Mouse (Mus musculus) left cerebral cortex, postnatal 36 days (tissue): Measurements from ENCODE around the gene Esrra. TPM values are rescaled to one million over a fixed set of nuclear protein-coding genes. Genes with fewer than 3 reads are reported as not detected.
A peak's percentile ranks its signal among the peaks of the same experiment; 100 is the strongest.

ENCODE experiments used
- DNase-seq, 2 experiments: peaks; one replicate each; pipeline ENCODE4 v3.0.0; 2021 to 2022; ENCODE audit warnings: low spot score in 2 of 2, mixed read lengths in 1 of 2
- intact Hi-C: fragments of 180-260 bp; cut with DNase I; formaldehyde crosslinking; loops from one replicate; pipeline ENCODE4 v1.15.1; 2025
- total RNA-seq, 2 experiments: library from RNA; stranded (reverse); gene quantifications; 2 replicates each; pipeline ENCODE4 v1.2.3; 2021

Gene Esrra
- total RNA-seq, 2 experiments from 2014 or later, result 60.6 to 66.4 TPM

DNA sequence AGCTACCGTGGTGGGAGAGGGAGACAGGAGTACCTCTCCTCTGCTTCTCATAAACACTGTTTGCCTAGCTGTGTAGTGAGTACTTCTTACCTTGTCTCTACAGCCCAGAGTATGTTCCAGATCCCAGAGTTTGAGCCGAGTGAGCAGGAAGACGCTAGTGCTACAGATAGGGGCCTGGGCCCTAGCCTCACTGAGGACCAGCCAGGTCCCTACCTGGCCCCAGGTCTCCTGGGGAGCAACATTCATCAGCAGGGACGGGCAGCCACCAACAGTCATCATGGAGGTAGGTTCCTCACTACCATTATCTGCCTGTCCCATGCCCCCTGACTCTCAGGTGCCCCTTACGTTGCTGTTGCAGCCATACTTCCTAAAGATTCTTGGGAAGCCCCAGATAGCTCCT is 21.2 kb upstream of the Esrra start:
- no peak for DNase-seq
- intact Hi-C loops, result loop anchor here (10.0 kb wide), 1 partner anchor 698 kb away; the partner anchor contains the start of gene Atg2a

DNA sequence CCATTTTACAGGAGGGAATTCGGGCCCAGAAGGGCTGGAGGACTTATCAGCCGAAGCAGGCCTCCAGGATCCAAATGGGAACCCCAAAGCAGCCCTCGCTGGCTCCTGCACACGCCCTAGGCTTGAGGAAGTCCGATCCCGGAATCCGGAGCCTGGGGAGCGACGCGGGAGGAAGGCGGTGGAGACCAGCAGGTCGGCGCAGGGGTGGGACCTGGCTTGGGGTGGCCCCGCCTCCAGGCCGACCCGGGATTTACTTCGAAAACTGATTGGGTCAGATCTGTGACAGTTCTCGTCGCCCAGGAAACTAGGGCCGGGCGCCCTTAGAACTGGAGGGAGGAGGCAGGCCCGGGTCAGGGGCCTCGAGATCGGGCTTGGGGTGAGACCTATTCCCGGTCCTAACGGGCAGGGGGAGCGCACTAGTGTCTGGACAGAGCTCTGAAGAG is 20.7 kb upstream of the Esrra start, which contains the start of gene Gpr137:
Gpr137 (minus strand) TSS at position 232 of the 443 bp plus-strand sequence.
- intact Hi-C loops, result loop anchor here (10.0 kb wide), 1 partner anchor 697 kb away; the partner anchor contains the start of gene Atg2a
- DNase-seq, result peak; percentile 91 to 92

DNA sequence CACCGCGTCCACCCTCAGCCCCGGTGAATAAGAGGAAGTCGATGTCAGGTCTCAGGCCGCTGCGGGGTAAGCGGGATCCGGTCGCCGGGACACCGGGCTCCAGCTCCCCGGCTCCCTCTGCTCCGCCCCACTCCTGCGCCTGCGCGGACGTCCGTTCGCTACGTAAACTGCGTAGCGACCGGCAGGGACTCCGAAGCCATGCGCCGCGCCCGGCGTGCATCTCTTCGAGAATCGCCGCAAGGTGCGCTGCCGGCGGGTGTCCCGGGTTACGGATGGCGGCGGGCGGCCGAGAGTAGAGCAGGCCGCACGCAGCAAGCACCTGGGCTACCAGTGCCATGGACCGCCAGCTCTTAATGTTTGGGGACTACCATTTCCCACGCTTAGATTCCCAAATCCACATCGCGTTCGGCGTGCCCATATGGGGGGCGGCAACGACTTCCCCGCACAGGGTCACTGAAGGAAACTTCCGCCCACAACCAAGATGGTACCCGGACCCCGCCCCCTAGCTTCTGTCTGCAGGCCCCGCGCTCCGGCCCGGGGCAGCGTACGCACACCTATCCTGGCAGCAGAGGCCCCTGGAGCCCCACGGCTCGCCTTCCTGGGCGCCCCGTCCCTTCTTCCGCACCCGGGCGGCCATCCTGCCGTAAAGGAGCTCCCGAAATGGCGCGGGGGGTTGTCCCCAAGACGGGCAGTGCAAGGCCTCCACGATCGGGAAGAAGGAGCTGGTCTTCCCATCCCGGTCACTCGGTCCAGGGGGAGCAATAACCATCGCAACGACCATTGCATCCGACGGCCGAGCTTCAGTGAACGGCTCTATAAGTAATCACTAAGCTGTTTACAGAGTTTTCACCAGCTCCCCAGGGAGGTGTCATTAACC is 20.0 kb upstream of the Esrra start, which contains the start of gene Bad:
Bad (plus strand) TSS at position 490 of the 877 bp plus-strand sequence.
- intact Hi-C loops, result loop anchor here (1.0 to 10.0 kb wide), 2 partner anchors 20 to 697 kb away; partner anchors contain the start of genes Atg2a and Esrra
- DNase-seq, result peak; percentile 95 to 96

DNA sequence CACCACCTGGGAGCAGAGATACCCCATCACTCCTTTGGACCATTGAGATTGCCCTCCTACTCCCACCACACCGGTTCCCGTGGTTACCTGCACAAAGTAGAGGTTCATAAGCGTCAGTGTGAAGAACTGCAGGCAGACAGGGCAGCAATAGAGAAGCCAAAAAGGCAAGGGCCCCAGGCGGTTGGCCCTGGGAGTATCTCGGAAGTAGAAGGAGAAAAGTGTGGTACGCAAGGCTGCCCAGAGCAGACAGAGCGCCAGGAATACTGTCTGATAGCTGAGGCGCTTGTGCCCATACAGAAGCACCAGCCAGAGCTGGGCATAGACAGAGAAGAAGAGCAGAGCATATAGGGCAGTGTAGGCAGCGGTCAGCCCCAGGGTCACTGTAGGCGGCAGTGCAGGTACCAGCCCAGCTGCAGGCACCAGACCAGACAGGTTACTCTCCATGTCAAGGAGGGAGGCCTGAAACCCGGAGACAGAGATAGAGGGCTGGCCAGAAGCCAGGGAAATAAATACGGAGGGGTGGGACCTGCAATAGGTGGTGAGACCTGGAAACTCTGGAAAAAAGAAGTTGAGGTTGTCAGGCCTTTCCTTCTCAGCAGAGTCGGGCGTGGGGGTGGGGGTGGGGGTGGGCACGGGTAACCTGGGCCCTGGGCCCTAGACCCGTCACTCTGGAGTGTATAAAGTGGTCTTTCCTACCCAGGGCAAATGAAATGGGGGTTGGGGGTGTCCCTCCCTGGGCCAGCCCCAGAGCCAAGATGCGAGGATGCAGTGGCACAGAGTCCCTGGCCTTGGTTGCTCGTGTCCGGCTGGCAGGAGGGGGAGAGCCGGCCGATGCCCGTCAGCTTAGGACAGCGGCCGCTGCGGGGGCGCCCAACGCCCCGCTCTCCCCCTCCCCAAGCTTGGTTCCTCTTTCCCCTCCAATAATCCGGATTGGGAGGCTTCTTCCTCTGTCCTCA is 19.1 kb upstream of the Esrra start:
- no peak for DNase-seq
- intact Hi-C loops, result loop anchor here (1.0 to 10.0 kb wide), 2 partner anchors 19 to 696 kb away; partner anchors contain the start of genes Atg2a and Esrra

DNA sequence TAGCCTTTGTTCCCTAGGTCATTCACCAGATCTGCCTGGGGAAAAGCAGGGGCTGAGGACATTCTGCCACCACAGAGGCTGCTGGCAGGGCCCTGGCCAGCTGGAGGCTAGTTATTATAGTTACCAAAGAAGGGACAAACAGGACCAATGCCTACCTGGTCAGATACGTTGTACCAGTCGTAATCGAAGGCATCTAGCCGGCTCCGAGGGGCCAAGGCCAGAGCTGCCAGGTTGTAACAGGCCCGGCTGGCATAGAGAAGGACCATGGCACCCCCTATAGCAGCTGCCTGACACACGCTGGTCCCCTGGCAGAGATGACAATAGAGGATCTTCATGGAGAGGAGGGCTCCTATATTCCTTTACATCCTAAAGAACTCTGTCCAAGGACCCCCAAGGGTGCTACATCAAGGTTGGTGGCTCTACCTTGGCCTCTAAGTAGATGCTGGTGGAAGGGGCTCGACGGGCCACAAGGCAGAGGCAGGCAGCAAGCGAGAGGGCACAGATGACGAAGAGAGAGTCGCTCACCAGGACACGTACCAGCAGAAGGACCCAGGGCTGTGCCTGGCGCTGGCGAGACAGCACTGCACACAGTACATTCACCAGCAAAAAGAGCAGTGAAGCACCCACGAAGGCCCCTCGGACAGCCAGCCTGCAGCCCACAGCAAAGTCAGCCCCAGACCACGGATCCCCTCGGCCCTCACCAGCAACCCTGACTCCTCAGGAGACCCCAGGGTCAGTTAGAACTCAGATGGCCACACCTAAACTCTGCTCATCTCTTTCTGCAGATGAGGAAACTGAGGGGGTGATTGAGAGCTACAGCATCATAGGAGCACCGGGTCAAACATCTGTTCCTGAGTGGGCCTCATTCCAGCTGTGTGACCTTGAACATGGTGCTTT is 17.7 kb upstream of the Esrra start:
- intact Hi-C loops, result loop anchor here (10.0 kb wide), 2 partner anchors 445 to 695 kb away; partner anchors contain the start of gene Atg2a
- no peak for DNase-seq

DNA sequence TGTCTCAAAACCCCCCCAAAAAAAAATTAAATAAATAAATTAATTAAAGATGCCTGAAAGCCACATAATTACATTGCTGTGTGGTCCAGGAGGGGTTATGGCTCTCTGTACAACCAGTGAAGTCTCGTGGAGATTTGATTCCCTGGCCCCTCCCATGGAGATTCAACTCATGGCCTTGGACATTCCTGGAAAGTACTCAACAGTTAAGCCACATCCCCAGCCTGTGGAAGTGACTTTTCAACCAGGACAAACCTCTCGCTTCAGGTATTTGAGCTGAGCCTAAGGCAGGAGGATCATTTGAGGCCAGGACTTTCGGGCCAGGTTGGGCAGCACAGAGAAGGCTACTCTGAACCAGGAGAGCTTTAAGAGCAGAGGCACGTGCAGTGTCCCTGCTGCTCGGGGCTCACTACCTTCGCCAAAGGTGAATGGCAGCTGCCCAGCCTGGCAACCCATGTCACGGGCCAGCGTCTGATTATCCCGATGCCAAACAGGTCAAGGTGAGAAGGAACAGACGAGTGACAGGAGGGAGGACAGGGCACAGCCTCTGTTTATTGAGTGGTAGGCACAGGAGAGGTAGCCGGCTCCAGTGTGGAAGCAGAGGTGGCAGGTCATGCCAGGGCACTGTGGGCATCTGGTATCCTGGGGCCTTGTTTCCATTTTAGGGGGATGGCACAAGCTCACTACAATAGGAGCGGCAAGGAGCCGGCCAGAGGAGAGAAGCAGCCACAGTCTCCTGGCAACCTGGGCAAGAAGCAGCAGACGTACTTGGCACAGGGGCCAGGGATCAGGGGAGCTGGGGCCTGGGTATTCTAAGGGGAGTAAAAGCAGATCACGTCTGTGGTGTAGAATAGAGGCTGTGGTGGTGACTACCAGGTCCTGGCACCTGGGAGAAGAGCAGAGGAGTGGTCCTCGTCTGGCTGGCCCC is 16.2 kb upstream of the Esrra start:
- no peak for DNase-seq
- intact Hi-C loops, result loop anchor here (10.0 kb wide), 1 partner anchor 443 kb away; no protein-coding TSS in a partner anchor

DNA sequence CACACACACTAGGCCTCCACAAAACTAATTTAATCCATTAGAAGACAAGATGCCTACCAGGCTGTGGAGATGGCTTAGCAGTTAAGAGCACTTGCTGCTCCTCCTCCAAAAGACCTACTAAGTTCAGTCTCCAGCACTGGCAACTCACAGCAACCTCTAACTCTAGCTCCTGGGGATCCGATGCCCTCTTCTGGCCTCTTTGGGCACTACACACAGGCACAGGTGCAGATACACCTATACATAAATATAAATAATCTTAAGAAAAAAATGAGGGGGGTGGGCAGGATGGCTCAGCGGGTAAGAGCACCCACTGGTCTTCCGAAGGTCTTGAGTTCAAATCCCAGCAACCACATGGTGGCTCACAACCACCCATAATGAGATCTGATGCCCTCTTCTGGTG is 14.7 kb upstream of the Esrra start:
- intact Hi-C loops, result loop anchor here (10.0 kb wide), 1 partner anchor 441 kb away; no protein-coding TSS in a partner anchor
- no peak for DNase-seq

DNA sequence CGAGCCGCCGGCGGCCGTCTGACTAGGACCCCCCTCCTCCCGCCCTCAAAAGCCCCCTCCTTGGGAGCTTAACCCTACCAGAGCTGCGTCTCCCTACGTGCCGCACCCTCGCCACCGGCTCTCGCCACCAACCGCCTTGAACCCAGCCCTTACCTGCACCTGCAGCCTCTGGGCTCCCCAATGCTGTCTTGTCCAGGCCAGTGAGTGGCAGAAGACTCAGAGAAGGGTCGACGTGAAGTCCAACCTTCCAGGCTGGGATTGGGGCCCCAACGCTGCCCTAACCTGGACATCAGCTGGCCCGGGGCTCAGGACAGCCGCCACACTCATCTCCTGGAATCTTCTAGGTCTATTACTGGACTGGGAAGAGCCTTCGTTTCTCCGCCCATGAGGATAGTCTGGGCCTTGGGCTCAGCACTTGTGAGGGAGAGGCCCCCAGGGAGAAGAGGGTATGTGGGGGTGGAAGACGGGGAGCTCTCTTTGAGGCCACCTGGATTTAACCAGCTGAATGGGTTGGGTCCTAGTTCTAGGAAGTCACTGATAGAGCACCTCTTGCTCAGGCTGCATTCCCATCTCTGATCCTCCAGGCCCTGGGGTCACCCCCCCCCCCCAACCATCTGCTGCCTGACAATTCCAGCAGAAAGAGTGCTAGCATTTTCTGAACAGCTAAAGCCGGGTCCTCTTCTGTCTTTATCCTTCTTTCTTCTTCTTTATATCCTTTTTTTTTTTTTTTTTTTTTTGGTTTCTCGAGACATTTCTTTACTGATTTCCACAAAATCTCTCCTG is 12.8 kb upstream of the Esrra start, which contains the start of gene Kcnk4:
Kcnk4 (minus strand) TSS at position 321 of the 783 bp plus-strand sequence.
- DNase-seq, result no peak

DNA sequence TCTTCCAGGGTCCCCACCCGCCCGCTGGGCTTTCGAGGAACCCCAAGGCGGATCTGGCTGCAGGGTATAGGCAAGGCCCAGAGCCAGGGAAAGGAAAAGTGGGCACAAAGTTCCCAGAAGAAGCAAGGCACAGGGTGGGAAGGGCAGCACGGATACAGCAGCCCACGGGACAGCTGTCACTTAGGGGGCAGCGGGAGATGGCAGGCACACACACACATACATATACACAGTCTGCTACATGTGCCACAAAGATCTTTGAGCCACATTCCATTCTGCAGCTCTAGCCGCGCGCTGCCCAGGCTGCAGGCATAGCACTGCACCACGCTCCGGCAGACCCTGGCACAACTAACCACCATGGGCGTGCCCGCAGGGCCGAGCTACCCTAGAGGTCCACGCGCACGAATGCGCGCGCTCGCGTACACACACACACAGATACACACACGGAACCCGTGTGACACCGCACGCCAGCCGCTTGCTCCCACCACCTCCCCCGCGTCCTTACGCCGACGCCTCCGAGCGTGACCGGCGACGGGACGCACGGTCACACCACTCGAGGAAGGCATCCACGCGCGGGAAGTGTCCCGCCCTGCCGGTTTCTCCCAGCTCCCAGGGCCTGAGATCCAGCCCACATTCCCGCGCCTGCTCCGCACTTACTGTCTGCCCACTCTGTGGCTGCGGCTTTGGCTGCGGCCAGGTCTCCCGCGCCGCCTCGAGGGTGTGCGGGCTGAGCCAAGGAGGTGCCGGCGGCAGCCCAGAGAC is 12.0 kb upstream of the Esrra start:
- intact Hi-C loops, result loop anchor here (5.0 to 10.0 kb wide), 2 partner anchors 439 to 511 kb away; no protein-coding TSS in a partner anchor
- peak; percentile 73 to 79 for DNase-seq

More for the DNA sequence above, 12.8 kb upstream of the Esrra start, which contains the start of gene Kcnk4:
- intact Hi-C loops, result loop anchor here (5.0 to 10.0 kb wide), 2 partner anchors 440 to 512 kb away; no protein-coding TSS in a partner anchor

DNA sequence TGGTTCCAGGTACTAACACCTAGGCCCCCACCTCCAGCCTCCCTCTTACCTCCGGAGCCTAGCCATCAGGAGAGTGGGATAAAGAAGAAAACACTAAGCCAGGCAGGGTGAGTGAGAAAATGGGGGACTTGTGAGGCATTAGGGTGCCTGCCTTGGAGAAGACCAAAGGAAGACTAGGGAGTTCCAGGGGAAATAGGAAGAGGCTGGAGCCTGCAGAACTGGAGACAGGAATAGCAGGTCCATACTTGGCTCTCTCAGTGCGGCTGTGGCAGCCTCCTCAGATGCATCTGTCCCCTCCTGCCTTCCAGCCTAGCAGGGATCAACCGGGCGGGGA is 11.5 kb upstream of the Esrra start:
- DNase-seq, result peak in 1 of 2 experiments; percentile 78
- intact Hi-C loops, result loop anchor here (5.0 to 10.0 kb wide), 2 partner anchors 438 to 511 kb away; no protein-coding TSS in a partner anchor

DNA sequence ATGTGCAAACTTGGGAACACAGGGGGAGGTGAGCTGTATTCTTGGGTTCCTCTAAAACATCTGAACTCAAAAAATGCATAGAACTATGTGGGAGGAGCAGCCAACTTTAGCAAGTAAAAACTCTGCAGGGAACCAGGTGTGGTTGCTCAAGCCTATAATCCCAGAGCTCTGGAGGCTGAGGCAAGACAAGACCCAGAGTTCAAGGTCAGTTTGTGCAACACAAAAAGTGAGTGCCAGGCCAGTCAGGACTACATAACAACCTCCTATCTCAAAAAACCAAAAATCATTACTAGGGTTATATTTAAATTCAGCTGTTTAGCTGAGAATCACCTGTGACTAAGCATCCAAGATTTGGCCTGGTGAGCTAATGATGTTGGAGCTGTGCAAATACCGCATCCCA is 10.4 kb upstream of the Esrra start:
- intact Hi-C loops, result loop anchor here (5.0 to 10.0 kb wide), 2 partner anchors 437 to 510 kb away; no protein-coding TSS in a partner anchor

DNA sequence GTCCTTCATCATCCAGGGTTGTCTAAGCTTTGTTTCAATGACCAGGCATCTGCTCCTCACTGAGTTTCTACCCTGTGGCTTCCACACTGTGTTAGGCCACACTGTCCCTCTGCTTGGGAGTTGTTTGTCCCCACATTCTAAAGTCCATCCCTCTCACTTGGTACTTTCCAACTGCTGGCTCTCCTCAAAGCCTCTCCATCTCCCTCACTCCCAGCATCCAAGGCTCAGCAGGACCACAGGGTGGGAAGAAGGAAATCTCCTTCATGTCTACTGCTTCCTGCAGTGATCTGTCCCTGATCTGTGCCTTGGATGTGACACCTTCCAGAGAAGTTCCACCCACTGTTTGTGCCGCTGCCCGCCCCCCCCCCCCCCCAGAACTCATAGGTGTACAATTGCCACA is 9.4 kb upstream of the Esrra start:
- intact Hi-C loops, result loop anchor here (5.0 to 10.0 kb wide), 2 partner anchors 436 to 509 kb away; no protein-coding TSS in a partner anchor
- no peak for DNase-seq

More for the DNA sequence above, 10.4 kb upstream of the Esrra start:
- no peak for DNase-seq

DNA sequence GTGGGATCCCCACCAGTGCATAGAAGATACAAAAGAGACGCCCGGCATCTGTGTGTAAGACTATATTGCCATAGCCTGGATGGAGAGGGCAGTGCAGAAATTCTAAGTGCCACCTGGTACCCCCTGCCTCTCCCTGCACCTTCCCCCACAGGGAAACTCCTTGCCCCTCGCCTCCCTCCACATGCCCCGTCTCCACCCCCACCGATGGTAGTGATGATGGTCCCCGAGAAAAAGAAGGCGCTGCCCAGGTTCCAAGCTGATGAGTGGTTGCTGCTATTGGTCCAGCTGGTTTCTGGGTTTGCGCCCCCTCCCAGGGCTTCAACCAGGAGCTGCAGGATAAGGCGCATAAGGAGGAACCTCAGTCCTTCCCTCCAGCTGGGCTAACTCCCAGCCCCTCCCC is 6.5 kb upstream of the Esrra start:
- DNase-seq, result no peak
- intact Hi-C loops, result loop anchor here (10.0 kb wide), 1 partner anchor 97 kb away; no protein-coding TSS in a partner anchor

DNA sequence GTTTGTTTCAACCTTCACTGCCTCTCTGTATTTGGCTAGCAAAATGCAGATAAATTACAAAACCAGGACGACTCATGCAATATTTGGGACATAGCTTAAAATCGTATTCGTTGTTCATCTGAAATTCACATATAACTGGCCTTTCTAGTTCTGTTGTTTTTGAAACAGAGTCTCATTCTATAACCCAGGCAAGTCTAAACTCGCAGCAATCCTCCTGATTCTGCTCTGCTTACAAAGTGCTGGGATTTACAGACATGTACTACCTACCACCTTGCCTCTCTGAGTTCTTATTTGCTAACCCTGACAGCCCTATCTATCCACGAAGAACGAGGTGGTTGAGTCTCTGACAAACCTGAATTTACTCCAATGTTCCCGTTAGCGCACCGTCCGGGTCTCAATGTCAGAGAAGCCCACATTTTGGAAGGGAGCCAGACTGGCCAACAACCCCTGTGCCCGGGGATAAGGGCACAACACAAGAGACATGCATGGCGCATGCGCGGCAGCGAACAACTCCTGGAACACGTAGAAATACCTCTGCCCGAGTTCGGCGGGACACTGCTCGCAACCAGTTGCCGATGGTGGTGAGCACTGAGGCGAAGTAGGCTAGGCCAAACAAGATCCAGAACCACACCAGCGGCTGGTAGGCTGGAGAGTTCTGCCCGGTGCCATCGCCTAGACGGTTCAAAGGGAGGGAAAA is 5.1 kb upstream of the Esrra start:
- no peak for DNase-seq
- intact Hi-C loops, result loop anchor here (10.0 kb wide), 1 partner anchor 98 kb away; no protein-coding TSS in a partner anchor
